Mouse (Mus musculus): ENCODE data around the gene St3gal5.

The St3gal5 gene

DNA sequence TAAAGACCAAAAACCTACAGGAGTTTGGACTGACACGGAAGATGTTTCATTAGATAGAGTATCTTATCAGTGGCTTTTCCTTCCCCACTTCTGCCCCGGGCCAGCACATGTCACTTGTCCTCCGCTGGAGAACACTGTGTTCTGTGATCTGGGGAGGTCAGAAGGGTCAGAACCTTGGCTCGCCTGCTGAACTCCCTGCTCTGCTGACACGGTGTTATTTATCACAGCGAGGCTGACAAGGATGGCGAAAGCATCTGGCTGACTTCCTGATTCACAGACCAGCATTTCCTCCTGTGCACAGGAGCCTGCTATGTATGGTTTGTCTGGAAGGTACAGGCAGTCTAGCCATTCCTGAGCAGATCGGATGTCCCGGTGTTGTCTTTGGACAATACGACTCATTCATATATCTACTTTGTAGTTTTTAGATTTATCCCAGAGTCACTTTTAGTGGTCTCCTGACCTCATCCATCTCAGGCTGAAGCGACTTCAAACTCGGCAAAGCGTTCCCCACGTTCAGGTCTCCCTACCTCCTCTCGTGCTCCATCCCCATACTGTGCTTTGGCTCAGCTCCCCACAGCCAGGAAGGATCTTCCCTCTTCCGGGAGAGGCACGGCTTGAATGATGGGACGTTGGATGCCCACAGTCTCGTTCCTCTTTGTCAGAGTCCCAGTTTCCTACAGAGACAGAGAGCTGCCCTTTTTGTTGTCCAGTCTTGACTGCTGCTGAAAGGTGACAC, 64.9 kb downstream of the St3gal5 start:
- DNase-seq (ENCODE audit: low read depth, low spot score), result no peak

DNA sequence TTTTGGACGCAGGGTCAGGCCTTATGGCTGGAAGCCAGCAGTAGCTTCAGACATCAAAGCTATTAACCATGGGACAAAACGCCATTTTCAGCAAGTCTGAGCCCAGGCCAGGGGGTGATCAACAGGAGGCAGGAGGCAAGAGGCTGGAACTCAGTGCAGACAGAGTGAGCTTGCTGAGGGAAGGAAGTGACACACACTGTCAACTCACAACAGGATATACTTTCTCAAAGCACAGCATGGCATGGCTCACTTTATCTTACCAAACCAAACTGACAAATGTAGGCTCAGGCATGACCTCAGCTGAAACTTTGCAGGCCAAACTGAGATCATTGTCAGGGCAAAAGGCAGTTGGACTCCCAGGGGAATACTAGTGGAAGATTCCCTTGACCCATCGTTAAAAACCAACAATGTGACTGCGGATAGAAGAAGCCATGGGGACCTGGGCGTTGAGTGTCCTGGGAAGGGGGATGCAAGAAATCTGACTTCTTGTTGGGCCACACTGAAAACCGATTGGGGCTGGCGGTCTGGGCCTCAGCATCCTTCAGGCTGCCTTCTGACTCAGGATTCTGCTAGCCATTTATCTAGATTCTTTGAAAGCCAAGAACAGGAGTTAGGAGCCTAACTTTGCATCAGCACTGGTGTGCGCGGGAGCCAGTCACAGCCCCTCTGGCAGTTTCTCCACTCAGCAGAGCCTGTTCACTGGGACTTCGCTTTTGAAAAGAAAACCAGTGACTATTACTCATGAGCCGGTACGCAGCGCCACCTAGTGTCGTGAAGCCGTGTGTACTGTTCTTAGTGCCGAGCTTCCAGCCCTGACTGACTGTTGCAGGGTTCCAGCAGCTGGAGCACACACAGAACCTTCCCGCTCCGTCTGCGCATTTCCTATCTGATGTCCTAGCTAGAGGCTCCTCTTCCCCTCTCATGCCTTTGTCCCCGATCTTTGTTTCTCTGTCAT, 67.2 kb downstream of the St3gal5 start:
- peak; percentile 58 for DNase-seq (ENCODE audit: low read depth, low spot score)

DNA sequence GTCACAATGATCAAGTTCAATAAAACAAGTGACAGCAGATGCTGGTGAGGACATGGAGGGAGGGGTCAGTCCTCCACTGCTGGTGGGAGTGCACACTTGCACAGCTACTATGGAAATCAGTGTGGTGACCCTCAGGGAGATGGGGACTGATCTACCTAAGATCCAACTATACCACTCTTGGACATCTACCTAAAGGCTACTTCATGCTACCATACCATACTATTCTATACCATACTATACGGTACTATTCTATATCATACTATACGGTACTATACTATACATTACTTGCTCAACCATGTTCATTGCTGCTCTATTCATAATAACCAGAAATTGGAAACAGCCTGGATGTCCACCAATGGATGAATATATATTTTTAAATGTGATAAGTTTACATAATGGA, 68.5 kb downstream of the St3gal5 start:
- DNase-seq (ENCODE audit: low read depth, low spot score), result no peak

DNA sequence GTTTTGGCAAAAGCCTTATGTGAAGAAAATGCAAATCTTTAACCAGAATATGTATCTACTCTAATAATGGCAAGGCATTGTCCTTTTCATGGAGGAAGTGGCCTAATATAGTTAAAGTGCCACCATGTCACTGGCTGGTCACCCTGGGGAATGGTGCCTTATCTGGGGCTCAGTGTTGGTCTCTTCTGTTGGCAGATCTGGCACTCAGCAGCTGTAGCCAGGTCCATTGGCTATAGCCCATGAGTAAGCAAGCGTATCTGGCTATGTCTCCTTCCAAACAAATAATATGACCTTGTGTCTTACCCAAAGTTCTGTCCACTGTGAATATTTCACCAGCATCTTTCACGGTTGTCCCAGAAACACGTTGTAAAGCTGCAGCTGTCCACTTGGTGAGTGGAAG, 74.0 kb downstream of the St3gal5 start:
- DNase-seq (ENCODE audit: low read depth, low spot score), result no peak

DNA sequence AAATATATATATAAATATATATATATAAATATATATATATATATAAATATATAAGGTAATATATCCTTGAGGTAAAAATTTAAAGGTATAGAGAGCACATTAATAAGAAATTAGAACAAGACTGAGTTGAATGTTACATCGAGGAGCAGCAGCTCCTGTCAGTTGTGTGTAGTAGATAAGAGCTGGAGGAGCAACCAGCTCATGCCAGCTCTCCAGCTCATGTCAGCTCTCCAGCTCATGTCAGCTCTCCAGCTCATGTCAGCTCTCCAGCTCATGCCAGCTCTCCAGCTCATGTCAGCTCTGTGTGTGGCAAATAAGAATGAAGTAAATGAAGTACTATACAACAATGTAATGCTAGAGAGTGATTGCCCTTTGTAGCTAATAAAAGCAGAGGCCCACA, 76.0 kb downstream of the St3gal5 start:
- DNase-seq (ENCODE audit: low read depth, low spot score), result no peak

DNA sequence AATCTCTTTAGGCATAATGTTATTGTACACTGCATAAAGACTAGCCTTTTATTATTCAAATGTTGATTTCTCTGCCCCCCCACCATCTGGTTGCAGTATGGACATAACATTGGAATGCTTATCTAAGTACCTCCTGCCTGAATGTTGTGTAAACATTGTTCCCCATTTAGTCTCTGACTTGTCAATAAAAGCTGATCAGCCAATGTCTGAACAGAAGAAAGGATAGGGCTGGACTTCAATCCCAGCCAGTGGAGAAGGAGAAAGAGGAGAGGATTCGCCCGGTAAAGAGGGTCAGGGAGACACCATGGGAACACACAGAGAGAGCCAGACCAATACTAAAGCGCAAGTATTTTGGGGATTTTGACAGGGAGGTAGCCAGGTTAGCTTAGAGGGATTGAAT, 78.0 kb downstream of the St3gal5 start:
- no peak for DNase-seq (ENCODE audit: low read depth, low spot score)

DNA sequence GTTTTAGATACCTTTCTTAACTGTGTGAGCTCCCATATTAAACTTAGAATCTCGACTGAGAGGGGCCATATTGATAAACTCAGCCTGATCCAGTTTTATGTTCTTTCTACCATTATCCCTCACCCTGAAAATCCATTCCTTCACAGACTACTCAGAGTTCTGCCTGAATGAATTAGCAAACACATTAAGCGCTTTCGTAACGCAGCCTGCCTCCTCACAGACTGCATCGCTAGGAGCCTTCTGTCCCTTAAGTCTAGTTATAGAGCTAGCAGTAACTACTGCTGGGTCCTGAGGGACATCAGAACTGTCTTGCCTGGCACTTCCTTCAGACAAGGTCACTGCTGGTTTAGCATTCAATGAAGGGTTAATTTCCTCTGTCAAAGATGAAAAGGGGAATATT, 78.6 kb downstream of the St3gal5 start:
- DNase-seq (ENCODE audit: low read depth, low spot score), result no peak

DNA sequence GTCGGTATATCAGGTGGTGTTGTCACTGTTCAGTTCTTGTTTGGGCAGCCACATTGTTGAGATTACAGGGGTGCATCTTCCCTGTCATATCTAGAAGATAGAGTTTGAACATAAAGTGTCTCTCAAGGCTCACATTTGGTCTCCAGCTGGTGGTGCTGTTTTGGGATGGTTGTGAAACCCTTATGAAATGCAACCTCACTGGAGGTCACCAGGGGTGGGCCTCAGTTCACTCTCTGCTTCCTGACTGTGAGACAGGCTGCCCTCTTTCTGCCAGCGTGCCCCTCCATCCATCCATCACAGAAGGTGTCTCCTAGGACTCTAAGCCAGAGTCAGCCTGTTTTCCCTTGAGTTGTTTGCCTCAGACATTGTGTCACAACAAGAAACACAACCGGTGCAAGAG, 80.0 kb downstream of the St3gal5 start:
- DNase-seq (ENCODE audit: low read depth, low spot score), result no peak

DNA sequence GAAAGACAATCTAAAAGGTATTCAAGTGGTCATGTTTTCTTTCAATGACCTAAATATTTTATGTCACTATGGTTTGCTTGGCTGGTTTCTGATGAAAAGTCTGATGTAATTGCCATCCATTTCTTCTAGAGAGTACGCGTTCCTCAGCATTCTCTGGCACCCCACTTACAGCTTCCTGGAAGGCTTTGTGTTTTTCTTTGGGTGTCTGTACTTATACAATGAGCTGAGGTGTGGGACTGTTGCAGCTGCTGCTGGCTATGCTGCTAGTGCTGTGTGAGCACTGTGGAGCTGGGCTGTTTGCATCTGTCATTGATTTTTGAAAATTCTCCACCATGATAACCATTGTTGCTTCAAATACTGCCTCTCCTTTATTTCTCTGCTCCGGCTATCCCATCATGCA, 81.6 kb downstream of the St3gal5 start:
- no peak for DNase-seq (ENCODE audit: low read depth, low spot score)

DNA sequence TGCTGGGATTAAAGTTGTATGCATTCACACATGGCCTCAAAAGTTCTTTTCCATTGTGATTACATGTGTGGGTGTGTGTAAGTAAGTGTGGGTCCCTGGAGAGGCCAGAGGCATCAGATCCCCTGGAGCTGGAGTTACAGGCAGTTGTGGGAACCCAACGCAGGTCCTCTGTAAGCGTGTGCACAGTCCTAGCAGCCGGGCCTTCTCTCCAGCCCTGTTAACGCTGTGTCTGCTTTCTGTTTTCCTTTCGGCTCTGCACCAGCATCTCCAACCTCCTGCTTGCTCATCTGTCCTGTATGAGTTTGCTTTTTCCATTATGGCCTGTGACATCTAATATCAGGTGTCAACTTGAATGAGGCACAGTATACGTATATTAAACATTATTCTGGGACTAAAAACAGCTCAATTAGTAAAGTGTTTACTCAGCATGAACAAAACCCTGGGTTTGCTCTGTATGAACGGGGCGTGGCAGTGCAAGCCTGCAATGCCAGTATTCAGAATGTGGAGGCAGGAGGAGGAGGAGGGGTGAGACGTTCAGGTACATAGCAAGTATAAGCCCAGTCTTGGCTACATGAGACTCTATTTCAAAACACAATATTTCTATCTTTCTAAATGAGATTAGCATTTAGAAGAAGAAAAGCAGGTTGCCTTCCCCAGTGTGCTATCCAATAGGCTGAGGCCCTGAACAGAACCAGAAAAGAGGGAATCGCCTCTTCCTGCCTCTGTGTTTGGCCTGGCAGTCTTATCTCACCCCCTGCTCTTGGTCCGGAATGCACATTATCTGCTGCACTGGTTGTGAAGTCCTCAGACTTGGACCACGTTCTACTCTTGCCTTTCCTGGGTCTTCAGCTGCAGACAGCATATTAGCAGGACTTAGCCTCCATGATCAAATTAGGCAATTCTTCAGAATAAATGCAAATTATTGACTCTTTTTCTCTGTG, 82.4 kb downstream of the St3gal5 start:
- no peak for DNase-seq (ENCODE audit: low read depth, low spot score)

DNA sequence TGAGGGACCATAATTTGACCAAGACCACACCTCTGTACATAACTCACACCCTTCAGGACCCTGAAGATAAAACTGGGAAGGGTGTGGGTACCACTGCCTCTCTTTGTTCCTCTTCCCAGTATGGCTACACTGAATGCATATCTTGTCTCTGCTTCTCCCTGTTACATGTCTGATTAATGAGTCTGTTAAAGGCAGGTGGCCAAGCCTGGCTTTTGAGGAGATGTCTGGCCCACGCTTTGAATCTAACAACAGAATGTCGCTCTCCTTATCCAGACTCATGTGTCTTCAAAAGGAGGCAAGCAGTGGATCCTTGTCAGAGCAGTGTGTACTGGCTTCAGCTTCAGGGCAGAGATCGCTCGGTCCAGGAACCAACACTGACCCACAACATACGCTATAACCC, 87.2 kb downstream of the St3gal5 start:
- DNase-seq (ENCODE audit: low read depth, low spot score), result no peak

DNA sequence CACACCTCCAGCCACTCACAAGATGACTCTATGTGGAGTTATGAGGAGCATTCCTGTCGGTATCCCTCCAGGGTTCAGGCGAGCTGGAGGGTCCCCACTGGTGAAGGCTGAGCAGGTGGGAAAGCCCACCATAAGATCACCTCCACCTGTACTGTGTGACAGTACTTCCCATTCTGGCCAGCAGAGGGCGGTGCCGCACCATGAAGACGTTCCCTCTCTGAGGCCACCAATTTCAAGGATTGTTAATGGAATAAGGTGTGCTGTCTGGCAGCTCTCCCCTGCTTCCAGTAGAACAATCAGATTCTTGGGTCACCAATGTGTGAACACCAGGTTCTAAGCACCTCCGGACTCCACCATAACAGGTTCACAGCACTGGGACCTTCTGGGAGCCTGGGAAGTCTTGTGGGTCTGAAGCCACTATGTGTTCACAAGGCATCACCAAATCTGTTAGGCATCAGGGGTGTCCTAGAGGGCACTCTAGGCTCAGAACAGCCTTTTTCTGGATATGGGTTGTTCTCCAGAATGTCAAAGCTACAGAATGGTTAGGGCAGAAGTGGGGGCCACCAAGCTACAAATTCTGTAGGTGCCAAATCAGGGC, 88.6 kb downstream of the St3gal5 start:
- no peak for DNase-seq (ENCODE audit: low read depth, low spot score)

DNA sequence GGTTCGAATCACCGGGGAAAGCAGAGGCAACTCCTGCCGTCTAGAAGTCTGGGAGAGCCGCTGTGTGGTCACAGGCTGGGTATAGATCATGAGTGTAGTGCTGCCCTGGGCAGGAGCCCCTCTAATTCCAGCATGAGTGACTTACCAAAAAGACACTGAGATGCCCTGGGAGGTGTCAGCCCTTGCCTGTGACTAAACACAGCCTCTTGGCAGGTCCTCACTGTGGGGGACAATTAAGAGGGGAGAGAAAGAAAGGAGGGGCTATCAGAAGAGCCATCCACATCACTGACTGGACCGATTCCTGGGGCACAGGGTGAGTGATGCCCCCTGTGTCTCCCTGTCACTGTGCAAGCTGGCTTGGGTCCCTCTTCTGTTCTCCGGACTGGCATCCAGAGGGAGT, 89.4 kb downstream of the St3gal5 start:
- DNase-seq (ENCODE audit: low read depth, low spot score), result no peak

DNA sequence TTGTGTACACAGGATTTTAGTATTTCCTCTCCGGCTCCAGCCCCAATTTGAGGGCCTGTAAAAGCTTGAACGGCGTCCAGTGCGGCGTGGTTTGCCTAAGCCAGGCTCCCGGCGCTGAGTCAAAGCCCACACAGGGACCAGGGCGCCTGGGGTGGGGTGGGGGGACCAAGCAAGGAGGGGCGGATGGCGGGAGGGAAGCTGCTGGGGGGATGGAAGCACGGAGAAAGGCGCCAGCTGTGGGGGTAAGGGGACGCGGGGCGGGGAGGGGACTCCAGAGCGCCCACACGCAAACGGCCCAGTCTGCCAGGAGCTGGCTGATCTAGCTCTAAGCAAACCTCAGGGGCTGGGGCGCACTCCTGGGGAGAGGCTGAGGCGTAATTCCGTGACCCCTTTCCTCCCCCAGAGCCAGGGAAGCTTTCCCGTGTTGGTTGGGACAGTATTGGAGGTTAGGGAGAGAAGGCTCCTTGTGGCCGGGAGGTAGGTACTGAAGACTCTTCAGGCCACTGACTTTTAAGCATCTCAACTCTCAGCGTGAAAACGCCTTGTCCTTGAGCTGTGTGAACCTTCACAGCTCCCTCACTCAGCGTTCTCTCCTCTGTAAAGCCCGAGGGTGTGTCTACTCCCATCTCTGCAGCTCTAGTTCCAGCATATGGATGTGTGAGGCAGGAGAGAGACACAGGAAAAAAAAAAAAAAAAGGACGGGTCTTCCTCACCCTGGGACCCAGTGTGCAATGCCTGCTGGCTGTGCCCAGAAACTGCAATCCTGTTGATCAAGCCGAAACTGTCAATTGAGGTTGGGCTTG, 91.9 kb downstream of the St3gal5 start:
- DNase-seq (ENCODE audit: low read depth, low spot score), result no peak

DNA sequence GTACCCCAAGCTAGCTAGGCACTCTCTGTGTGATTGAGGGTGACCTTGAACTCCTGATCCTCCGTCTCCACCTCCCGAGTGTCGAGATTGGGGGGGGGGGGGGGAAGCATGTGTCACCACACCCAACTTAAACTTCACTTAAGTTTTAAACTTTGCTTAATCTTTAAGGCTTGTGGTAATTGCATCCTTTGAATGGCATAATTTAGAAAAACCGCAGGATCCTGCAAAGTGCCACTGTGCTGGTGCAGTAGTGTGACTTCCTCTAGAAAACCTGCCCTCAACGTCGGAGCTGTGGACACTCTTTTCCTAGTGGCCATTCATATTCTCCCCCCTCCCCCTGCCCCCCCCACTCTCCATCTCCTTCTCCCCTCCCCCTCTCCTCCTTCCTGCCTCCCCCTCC, 92.7 kb downstream of the St3gal5 start:
- no peak for DNase-seq (ENCODE audit: low read depth, low spot score)

DNA sequence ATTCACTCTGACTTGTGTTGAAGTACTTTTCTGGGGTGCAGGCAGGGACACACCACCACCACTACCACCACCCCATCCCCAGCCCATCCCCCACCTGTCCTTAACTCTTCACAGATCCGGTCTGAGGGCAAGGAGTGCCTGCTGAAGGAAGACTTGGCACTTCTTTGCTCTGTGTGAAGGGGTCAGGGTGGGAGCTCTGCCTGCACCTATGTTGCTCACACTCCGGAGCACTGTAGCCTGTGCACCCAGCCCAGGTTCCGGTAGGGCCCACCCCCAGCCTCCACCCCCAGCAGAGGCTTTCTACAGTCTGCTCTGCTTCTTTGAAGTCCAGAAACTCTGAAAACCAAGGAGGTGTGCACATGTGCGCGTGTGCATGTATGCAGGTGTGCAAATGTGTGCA, 93.2 kb downstream of the St3gal5 start:
- DNase-seq (ENCODE audit: low read depth, low spot score), result no peak

DNA sequence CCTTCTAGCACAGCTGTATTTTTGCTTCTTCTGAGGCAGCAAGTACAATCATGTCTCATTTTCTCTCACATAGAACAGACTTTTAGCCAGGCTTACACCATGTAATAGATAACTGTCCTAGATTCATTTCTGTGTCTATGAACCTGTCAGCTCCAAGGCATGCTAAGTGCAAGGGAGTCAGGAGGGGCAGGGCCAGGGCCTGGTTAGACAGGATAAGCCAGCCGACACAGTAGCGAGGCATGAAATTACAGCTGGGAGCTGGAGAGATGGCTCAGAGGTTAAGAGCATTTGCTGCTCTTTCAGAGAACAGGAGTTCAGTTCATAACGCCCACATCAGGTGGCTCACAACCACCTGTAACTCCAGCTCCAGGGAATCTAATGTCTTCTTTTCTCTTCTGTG, 99.3 kb downstream of the St3gal5 start:
- no peak for DNase-seq (ENCODE audit: low read depth, low spot score)

DNA sequence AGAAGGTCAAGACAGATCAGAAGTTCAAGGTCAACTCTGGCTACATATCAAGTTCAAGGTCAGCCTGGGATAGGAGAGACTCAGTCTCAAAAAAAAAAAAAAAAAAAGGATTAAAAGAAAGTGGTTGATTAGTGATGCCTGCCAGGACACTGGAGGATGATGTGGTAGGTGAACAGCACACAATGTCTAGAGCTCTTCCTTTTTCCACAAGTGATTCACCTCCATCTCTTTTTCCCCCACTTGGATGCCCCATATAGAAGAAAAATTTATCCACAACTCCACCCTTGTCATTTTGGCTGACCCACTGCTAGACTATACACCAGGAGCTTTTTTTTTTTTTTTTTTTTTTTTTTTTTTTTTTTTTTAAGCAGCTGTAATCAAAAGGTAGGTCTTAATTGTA, 100.1 kb downstream of the St3gal5 start:
- DNase-seq (ENCODE audit: low read depth, low spot score), result no peak

DNA sequence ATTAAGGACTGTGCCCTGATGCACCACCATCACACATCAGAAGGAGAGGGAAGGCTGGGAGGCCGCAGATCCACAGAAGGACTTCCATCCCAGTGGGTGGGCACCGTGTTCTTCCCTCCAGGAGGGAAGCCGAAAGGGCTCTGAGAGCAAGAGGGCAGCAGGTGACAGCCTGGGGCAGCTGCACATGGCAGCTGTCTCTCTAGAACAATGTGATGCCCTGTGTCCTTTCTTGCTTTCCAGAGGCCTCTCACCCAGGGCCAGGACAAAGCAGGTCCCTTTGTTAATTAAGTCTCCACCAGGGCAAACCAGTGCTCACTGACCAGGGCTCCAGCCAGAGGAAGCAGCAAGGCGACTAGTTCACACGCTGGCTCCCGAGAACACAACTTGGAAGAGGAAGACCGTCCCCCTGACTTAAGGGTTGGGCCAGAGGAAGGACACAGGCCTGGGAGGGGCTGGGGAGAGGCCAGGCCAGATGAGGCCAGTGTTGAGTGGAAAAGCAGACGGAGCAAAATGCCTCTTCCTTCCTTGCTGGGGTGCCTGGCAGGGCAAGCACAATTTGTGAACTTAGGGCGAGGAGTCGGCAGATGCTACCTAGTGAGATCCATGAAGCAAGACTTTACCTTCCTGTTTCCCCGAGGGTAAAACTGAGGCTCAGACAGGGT, 103.3 kb downstream of the St3gal5 start:
- DNase-seq (ENCODE audit: low read depth, low spot score), result no peak

DNA sequence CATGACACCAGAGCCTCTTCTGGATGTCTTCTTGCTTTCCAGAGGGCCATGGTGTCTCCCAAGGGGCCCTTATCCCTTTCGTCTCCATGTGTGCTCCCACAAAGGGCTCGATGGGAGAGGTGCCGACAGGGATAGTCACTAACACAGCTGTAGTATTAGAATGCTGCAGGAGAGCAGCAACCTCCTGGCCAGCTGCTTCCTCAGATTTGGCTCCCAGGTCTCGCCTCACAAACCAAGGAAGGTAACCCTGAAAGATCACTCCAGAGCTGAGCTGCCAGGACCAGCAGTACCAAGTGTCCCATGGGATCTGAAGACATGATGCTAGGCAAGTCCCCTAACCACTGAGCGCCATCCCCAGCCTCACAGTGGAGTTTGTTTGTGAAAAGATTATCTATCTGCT, 105.3 kb downstream of the St3gal5 start:
- DNase-seq (ENCODE audit: low read depth, low spot score), result no peak

All from telencephalon, adult 2 months (tissue).